Comparison of ENCODE assay signal across 15 mouse cellular contexts in the genomic region with DNA sequence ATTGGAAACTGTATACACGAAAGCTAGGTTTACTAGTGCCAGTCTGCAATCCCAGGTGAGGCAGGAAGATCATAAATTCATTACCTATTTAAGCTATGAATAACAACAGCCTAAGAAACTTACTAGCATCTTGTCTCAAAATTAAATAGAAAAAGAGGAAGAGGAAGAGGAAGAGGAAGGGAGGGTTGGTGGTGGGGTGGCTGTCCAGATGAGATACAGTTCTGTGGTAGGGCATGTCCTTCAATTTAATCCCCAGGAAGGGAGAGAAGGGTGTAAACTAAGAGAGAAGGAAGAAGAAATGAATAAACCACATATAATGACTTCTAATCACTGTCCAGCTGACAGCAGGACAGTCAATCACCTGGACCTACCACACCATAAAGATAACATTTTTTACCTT.
"Had no signal": no experiment of that assay in that cellular context is flagged by ENCODE, and none has a peak within 500 bp of the region (broad histone marks: within the 10 kb centered on the region; RNA-seq: fewer than 3 reads in every experiment).

No protein-coding gene starts in this region.

- H3K27me3 ChIP-seq: kidney, embryonic 15.5 days; megakaryocyte, embryonic 14.5 days; midbrain, embryonic 15.5 days; neural tube, embryonic 12.5 days had no signal

- H3K9me3 ChIP-seq: kidney, embryonic 15.5 days; limb, embryonic 10.5 days; megakaryocyte, embryonic 14.5 days; midbrain, embryonic 15.5 days; neural tube, embryonic 12.5 days had no signal

- H3K27ac ChIP-seq: kidney, embryonic 15.5 days; left cerebral cortex, adult 2 months; limb, embryonic 10.5 days; liver, embryonic 14.5 days; midbrain, embryonic 15.5 days; neural tube, embryonic 12.5 days had no signal

- ATAC-seq: lung, postnatal 0 days; midbrain, embryonic 15.5 days had no signal

- H3K36me3 ChIP-seq: midbrain, embryonic 15.5 days; neural tube, embryonic 12.5 days had no signal

- DNase-seq: kidney, adult 2 months; kidney, postnatal 14 days; lung, adult 2 months; lung, postnatal 36 days; retina, postnatal 1 day; right cerebral cortex, postnatal 14 days; thymus, postnatal 36 days had no signal

- H3K4me1 ChIP-seq: kidney, embryonic 15.5 days; limb, embryonic 10.5 days; midbrain, embryonic 15.5 days; neural tube, embryonic 12.5 days had no signal

- H3K4me3 ChIP-seq: kidney, embryonic 15.5 days; left cerebral cortex, adult 2 months; limb, embryonic 10.5 days; midbrain, embryonic 15.5 days; neural tube, embryonic 12.5 days had no signal

- H3K9ac ChIP-seq: kidney, embryonic 15.5 days; liver, embryonic 14.5 days; midbrain, embryonic 15.5 days; neural tube, embryonic 12.5 days had no signal
